Comparison of ENCODE assay signal across 14 mouse cellular contexts in the genomic region with DNA sequence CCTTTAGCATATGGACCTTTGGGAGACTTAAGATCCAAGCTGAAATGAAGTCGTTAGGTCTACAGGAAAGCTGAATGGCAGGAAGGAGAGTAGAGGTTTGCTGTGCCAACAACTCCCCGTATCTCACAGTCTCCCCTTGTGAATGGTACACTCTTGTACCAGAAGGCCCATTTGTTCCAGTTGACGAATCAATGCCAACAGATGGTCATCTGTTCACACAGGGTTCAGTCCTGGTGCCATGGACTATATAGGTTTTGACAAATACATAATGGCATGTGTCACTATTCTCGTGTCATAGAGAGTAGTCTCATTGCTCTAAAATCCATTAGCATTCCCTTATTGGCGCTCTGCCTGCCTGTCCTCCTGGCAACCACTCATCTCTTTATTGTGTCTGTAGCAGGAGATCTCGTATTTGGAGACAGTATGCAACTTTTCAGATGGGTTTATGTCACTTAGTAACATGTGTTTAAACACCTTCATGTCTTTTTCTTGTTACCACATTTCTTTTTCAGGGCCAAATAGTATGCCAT. TPM values are rescaled to one million over a fixed set of nuclear protein-coding genes. Genes with fewer than 3 reads are reported as not detected.
"Had no signal": no experiment of that assay in that cellular context is flagged by ENCODE, and none has a peak within 500 bp of the region (broad histone marks: within the 10 kb centered on the region; RNA-seq: fewer than 3 reads in every experiment).

No protein-coding gene starts in this region.

- ATAC-seq: midbrain, embryonic 13.5 days had no signal

- H3K9me3 ChIP-seq: limb, embryonic 13.5 days; midbrain, embryonic 13.5 days; neural tube, embryonic 12.5 days; stomach, embryonic 15.5 days had no signal

- H3K4me2 ChIP-seq: limb, embryonic 13.5 days; midbrain, embryonic 13.5 days; neural tube, embryonic 12.5 days; stomach, embryonic 15.5 days had no signal

- H3K9ac ChIP-seq: limb, embryonic 13.5 days; liver, embryonic 14.5 days; midbrain, embryonic 13.5 days; neural tube, embryonic 12.5 days; stomach, embryonic 15.5 days had no signal

- H3K27ac ChIP-seq: limb, embryonic 13.5 days; liver, embryonic 14.5 days; midbrain, embryonic 13.5 days; neural tube, embryonic 12.5 days; stomach, embryonic 15.5 days had no signal

- H3K27me3 ChIP-seq: limb, embryonic 13.5 days; midbrain, embryonic 13.5 days; neural tube, embryonic 12.5 days; stomach, embryonic 15.5 days had no signal

- H3K4me3 ChIP-seq: limb, embryonic 13.5 days; midbrain, embryonic 13.5 days; myocyte; neural tube, embryonic 12.5 days; stomach, embryonic 15.5 days had no signal

- H3K36me3 ChIP-seq: limb, embryonic 13.5 days; midbrain, embryonic 13.5 days; neural tube, embryonic 12.5 days; stomach, embryonic 15.5 days had no signal

- DNase-seq: kidney, adult 8-10 months; kidney, postnatal 25 days; layer of hippocampus, postnatal 36 days; lung, adult 18-20 months; retina, postnatal 1 day; thymus, postnatal 4 days had no signal

- H3K4me1 ChIP-seq: limb, embryonic 13.5 days; stomach, embryonic 15.5 days had no signal

RNA-seq across cellular contexts. Expression of gene Frmpd2, which starts 43.3 kb away (rescaled TPM):
- polyA plus RNA-seq: limb, embryonic 13.5 days; liver, adult 2 months; liver, embryonic 14.5 days; myocyte; neural tube, embryonic 12.5 days; spleen, adult 2 months had no signal
